Mouse (Mus musculus) lung, postnatal 14 days (tissue): ENCODE data around the gene Wfdc2.

ENCODE experiments used
- DNase-seq: peaks from one replicate; pipeline ENCODE4 v3.0.0; 2021

Gene Wfdc2

DNA sequence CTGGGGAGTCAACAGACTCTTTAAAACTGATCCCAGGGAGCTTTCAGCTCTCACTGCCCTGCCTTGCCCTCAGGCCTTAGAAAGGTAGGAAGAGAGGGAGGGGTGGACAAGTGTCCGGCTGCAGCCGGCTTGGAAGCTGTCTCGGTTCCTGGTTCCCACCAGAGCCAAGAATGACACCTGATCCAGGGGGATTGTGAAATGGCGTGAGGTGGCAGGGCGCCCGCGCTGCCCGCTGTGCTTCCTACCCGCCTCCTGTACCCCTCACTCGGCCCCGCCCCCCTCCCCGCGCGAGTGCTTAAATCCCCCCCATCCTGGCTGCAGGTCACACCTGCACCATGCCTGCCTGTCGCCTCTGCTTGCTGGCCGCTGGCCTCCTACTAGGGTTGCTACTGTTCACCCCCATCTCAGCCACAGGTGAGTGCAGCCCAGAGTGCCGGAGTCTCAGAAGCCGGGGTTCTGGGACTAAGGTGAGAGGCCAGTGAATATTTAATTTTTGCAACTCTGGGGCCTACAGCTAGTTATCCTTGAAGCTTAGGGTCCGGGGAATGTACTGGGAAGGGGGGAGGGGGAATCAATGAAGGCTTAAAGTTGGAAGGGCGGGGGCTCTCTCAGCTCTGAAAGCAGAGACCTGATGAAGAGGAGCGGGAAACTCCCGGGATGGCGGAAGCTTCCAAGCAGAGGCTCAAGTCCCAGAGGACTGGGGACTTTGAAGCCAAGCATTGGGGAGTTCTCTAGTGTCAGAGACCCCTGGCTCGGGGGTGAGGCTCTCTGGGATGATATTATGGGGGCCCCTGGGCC is at the start of gene Wfdc2:
Wfdc2 (plus strand) TSS at position 23 of the 798 bp plus-strand sequence.
- peak; percentile 69 for DNase-seq

DNA sequence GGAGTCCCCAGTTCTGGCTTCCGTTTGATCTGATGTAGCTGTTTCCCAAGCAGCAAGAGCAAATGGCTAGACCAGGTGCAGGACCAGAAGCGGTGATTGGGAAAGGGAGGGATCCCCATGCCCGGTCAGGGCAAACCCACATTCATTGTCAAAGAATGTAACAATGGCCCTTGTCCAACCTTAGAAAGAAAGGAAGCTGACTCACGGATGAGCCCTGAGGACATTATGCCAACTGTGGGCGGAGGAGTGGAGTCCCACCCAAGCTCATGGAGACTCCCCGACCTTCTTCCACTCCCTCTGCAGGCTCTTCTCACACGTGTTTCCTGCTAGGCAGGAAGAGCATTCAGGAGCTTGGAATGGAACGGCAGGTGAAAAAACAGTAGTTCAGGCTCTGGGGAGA is 48.8 kb upstream of the Wfdc2 start:
- peak; percentile 57 for DNase-seq

DNA sequence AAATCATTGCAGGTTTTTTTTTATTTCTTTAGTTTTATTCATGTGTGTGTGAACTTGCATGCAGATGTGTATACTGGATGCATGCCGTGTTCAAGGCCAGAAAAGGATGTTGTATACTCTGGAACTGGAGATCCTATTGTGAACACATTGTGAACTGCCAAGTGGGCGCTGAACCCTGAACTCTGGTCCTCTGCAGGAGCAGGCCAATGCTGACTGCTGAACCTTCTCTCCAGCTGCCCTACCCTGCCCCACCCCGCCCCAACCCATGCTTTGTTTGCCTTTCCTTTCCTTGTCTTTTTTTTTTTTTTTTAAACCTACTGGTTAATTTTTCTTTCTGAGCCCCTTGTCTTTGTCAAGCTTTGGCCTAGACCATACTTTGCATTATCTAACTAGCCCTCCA is 47.3 kb upstream of the Wfdc2 start:
- DNase-seq = no peak

DNA sequence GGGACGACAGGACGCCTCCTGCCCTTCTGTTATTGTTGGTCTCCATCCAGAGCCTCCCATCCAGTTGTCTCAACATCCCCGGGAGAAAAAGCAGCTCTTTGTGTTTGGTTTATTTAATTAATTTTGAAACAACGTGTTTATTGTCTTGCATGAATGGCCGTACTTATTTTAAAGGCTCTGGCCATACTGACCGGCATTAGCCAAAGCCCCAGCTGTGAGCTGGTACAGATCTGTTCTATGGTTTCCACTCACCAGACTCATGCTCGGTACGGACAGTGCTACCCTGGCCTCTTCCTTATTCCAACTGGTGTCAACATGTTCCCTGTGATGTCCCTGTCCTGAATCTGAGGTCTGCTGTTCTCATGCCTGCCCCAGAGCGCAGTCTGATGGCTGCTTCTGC is 46.3 kb upstream of the Wfdc2 start:
- DNase-seq = no peak

DNA sequence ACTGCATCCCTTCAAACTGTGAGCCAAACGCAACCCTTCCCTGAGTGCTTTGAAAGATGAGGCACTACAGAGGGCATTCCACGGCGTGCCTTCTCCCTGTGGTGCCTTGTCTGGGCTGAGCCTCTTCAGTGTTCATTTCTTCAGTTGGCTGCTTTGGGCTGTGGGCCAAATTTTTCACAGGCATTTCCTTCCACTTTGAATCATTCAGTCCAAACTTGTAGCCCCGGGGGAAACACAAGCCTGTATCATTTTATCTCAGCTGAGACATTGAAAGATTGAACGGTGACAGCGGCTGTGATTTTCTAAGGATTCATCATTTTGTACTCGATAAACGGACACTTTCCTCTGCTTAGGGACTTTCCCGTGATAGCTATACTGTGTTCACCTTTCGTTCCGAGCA is 45.6 kb upstream of the Wfdc2 start:
- DNase-seq = no peak

DNA sequence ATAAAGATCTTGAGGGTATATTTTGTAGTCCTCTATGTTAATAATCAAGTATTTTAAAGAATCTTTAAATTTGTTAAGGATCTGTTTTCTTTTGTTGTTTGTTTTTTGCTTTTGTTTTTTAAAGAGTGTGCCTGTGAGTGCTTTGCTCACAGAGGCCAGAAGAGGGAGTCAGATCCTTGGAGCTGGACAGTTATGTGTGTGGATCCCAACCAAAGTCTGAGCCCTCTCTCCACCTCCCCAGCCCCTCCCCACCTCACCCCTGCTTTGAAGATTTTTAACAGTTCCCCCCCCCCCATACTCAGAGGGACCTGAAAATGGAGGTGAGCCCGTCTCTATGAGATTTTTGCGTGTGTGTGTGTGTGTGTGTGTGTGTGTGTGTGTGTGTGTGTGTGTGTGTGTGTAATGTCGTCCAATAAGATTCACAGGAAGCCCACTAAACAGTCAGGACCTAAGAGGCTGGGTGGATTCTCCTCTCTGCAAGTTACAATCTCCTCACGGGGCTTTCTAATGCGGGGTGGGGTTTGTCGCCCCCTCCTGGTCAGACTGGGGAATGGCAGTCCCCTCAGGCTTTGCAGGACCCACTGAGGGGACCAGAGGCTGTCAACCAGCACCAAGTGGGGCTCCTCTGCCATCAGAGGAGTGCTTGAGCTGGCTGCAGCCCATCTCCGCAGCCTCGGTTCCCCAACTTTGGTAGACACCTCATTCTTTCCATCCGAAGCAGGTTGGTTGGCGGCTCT is 44.6 kb upstream of the Wfdc2 start:
- peak; percentile 73 for DNase-seq

DNA sequence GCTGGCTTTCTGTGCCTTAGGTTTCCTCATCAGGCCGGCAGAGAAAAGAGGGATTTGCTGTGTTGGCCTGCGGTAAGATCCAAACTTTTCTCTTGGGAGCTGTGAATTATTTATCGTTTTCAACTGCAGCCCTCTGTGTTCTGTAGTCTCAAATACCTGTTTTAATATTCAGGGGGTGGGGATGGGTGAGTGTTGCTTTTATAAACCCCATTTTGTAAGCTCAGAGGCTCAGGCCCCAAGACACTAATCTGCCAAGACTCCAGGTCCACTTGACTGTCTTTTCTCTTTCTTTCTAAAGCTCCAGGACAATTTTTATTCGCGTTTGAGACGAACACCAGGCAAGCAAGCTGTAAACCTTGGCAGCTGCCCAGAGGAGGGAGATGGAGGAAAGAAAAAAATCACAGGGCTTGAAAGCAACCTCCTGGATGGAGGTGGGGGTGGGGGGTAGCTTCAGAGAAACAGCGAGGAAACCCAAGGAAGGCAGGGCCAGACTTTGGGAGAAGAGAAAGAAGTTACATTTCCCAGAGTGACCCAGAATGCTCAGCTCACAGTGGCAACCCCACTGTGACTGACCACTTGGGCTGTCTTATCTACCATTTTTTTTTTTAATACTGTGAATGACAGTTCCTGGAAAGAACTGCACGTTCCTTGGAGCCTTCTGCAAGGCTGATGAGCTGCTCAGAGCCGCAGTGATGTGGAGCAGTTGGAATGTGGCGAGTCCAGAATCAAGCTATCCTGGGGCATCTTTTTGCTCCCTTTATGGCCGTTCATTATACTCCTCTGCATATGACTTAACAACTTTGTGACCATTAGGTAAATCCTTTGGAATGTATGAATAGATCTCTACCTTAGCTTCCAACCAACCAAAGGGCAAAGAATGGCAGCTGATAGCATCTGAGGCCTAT is 43.7 kb upstream of the Wfdc2 start:
- no peak for DNase-seq

DNA sequence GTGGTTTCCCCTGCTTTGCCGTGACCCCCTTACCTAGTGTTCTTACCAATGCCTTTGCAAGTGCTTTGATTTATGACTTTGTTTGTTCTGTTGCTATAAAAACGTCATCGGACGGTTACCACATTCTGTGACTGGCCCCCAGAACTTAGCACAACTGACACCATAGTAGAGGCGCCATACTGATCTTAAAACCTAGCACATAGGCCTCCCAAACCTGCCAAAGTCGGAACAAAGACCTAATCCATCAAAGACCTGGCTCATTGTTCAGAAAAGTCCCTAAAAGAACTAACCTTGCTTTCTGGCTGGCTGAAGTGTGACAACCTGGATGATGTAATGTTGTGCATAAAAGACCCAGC is 43.1 kb upstream of the Wfdc2 start:
- no peak for DNase-seq

DNA sequence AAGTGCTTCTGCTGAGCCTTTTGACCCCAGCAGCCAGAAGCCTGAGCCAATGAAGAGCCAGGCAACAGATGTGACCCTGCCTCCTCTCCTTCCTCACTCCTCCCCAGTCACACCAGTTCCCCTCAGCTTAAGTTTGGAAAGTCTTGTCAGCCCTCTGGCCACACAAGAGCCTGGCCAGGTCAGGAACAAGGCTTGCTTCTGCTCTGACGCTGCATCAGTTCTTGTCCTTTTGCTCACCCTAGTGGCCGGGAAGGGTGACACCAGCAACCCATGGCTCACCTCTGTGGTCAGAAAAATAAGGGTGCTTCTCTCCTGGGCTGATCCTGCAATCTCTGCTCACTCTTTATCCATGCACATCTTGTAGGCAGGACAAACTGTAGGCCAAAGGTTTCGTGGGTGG is 41.4 kb upstream of the Wfdc2 start:
- peak; percentile 71 for DNase-seq

DNA sequence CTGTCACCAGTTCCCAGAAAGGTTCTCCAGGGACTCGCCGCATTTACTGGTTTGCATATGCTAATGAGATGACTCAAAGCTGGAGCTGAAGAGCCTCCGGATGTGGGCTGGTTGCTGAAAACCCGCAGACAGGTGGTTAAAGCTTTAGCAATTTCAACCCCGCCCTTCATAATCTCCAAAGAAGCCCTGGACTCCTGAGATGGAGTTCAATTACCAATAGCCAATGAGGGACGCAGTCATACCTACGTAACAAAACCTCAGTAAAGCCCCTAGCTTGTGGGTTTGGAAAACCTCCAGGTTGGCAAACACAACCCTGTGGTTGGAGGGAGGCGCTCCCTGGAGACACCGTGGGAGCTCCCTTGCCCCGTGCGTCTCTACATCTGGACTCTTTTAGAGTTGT is 40.4 kb upstream of the Wfdc2 start:
- DNase-seq = no peak

DNA sequence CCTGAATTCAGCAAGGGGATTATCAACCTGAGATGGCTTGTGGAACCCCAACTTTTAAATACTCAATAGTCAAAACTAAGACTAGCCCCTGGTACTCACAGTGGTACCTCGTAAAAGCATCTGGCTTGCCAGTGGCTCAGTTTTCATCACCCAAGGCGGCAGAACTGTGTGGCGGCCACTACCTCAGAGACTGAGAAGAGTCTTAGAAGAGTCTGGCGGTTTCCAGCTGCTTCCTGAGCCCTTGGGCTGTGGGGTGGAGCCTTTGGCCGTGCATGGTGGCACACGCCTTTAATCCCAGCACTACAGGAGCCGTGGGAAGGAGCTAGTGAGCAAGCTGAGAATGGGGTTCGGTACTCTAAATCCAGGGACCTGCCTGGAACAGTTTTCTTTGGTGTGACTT is 39.9 kb upstream of the Wfdc2 start:
- no peak for DNase-seq

DNA sequence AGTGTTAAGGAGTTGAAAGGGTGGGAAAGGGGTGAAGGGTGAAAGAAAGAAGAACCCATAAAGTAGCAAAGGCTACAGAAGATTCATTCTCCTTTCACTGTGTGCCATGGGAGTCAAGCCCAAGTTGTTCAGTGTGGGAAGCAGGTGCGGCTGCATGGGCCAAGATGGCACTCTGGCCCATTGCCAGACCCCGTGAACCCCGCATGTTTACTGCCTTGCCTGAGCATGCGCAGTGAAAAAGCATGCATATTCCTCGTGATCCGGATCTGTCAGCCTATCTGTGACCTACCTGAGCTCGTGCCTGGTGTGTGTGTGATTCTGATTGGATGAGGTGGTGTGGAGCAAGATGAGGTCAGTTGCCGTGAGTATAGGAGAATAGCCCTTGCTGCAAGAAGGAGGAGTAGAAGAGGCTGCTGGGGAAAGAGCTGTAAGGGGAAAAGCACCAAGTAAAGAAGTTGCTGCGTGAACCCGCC is 38.9 kb upstream of the Wfdc2 start:
- DNase-seq = no peak

DNA sequence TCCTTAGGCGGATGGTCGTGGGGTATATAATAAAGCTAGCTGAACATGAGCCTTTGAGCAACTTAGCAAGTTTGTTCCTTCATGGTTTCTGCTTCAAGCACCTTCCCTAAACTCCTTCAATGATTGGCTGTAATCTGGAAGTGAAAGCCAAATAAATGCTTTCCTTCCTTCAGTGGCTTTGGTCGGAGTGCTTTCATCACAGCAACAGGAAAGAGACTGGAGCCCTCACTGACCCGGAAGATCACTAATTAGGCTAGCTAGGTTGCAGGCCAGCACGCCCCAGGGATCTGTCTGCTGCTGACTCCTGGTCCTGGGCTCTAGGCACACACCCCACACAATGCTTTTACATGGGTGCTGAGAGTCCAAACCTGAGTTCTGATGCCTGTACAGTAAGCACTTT is 33.7 kb upstream of the Wfdc2 start:
- DNase-seq = no peak

DNA sequence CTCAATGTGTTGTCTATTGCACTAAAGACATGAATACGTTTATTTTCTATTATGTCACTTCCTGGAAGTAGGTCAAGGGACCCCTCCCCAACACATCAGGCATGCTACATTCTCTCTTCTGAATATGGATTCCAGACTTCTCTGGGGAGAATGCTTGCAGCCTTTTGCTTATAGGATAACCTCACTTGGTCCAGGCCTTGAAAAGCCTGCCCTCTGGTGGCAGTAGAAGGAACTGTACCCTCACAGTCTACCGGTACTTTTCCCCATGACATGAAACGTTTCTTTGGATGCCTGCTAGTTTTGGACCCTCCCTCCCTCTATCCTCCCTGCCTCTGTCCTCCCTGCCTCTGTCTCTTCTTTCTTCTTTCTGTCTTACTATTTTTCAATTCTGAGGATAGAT is 31.0 kb upstream of the Wfdc2 start:
- DNase-seq = peak; percentile 85

DNA sequence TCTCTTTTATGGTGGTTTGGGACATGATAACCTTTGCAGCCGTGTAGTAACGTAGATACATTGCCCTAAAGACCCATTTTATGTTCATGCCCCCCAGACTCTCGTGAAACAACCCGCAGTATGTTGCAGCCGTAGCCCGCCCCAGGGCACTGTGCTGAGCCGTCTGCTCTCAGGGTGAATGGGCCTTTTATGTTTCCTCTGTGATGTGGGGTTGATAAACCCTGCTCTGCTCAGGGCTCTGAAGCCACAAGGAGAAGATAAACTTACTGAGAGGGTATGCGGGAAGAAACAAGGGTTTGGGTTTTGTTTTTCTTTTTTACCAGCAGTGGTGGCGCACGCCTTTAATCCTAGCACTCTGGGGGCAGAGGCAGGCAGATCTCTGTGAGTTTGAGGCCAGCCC is 27.9 kb upstream of the Wfdc2 start:
- DNase-seq = no peak

DNA sequence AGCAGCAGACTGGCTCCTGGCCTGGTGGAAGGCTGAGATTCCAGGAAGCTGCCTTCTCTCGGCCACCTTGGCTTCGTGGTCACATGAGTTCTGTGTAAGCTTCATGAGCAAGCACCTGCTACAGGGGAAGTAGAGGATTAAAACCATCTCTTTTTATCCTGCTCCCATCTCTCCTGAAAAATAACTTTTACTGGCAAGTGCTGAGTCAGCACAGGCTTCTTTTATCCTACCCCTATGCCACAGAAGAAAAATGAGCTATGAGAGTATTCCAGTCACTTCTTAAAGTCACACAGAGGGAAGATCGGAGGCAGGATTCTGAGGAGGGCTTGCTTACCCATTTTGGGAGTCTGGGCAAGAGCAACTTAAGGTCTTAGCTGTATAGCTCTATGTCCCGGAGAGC is 25.2 kb upstream of the Wfdc2 start:
- no peak for DNase-seq

DNA sequence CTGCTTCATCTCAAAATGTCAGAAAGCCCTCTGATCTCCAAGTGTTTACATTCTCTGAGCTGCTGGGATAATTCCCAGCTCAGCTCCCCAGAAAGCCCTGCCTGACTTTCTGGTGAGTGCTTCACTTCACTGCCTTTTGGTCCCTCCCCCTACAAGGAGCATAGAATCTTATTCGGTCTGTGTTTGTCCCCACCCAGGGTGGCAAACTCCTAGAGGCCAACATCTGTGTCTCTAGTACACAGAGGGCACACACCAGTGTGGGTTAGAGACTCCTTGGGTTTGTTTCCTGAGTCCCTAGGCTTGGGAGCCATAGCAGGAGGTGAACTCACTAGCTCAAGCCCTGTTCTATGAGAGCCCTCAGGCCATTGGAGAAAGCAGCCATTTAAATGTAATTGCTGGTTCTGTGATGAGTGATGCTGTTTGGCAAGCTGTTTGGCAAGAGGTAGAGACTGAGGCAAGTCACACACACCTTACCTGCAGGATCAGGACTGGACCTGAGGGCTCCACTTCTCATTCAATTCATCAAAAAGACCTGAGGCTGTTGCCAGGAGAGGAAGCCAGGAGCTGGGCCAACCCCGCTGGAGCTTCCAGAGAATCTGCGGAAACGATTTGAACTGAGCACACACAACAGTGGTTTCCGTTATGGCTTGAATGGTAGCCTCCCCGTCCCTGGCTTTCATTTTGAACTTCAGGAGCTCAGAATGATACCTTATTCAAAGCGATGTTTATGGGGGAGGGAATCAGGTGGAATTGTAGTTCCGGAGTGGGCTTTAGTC is 21.4 kb upstream of the Wfdc2 start:
- peak; percentile 28 for DNase-seq

DNA sequence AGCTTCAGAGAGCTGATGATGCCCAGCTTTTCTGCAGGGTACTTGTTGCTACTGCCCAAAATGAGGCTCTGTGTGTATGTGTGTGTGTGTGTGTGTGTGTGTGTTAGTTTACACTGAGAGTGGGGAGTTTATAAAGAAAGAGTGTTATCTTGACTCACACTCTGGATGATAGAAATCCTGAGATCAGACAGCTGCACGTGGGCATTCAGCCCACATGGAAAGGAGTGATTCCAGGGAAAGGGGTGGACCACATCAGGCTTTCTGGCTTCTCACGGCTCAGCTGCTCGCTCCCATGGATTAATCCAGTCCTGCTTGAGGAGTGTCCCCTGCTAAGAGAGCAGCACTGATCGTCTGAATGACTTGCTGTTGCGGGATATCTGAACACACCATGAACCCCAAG is 20.1 kb upstream of the Wfdc2 start:
- no peak for DNase-seq

DNA sequence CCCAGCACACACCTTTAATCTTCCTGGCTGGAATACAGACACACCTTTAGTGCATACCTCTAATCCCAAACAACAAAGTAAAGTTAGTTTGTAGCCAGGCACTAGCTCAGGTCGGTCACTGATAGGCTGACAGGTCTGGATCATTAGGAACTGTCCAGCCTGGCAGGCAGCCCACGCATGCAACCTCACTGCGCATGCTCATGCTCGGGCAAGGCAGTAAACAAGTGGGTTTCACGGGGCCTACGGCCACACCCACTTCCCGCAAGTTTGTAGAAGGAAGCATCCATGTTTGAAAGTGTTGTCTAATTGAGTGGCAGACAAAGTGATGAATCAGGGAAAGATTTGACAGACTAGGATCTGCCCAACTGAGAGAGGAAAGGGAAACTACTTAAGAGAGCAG is 19.6 kb upstream of the Wfdc2 start:
- no peak for DNase-seq

DNA sequence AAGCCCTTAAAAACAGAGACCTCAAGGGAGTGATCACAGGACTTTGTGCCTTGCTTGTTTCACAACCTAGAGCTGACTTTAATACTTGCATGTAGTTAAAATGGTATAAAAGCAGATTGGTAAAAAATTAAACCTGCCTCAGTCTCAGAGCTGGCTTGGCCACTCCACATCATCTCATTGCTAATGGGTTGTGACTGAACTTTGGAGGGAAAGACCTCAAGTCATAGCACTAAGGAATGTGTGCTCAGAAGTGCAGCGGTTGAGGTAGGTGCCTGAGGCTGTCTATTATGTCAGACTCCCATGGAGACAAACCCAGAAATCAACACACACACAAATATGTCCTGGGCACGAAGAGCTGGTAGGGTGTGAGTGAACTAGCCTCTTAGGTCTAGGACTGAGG is 18.5 kb upstream of the Wfdc2 start:
- DNase-seq = no peak

DNA sequence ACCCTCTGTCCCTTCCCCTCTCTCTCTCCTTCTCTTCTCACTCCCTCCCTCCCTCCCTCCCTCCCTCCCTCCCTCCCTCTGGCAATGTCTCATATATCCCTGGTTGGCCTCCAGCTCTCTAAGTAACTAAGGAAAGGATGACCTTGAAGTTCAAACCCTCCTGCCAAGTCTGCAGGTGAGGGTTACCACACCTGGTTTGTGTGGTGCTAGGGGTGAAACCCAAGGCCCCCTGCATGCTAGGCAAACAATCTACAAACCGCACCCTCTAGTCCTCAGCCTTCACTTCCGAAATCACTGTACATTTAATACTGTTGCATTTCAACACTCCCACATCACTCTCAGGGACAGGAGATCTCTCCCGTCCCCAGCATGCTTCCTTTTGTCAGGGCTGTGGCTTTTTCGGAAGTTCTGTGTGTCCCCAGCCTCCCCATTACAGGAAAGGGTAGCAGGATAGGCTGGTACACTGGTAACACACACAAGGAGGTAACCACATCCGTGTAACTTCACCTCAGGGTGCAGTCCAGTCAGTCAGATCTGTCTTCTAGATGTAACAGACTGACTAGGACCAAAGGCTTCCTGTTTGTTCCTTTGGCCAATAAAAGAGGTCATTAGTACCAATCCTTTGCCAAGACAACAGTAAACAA is 17.6 kb upstream of the Wfdc2 start:
- no peak for DNase-seq

DNA sequence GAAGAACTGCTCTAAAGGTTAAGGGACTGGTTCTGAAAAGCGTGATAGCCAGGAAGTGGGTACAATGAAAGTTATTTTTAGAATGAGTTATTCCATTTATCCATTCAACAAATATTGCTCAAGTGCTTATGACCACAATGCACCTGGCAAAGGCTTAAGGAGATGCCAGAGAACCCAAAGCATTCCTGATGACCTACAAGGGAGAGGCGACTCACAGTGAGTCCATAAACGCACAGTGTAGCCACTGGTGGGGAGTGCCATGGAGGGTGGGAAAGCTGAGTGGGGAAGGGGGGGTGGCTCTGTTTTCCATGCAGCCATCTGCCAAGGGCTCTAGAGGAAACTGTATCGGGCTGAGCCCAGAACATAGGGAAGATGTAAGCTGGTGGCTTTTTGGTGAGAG is 12.9 kb upstream of the Wfdc2 start:
- peak; percentile 17 for DNase-seq
